Mouse (Mus musculus) liver, postnatal 0 days (tissue): ENCODE measurements around the gene Gm49384.

Experiments used
- CTCF ChIP-seq: sonication (generic); IDR thresholded peaks from 2 replicates; pipeline ENCODE4 v1.5.1; 2016; ENCODE audit warnings: antibody characterized with exemption, low read depth
- EP300 ChIP-seq: IDR thresholded peaks from 2 replicates; pipeline ENCODE4 v1.6.1; 2016; ENCODE audit warnings: antibody characterized with exemption, low read depth, mild to moderate bottlenecking

- no peak for TF ChIP-seq CTCF
- no peak for TF ChIP-seq EP300
Measured at GRCm38 (mm10) chr12:69241771-69242431, 37.8 kb upstream of the Gm49384 start.
